9 mouse cellular contexts compared by ENCODE assay signal in genomic region chr5:96333963-96334362, GRCm38 (mm10). TPM values are rescaled to one million over a fixed set of nuclear protein-coding genes. Genes with fewer than 3 reads are reported as not detected.
DNase-seq lines count a peak whose midpoint lies in the region; ATAC-seq and TF ChIP-seq lines count a peak whose summit lies in the region.
"Had no signal": no experiment of that assay in that cellular context is flagged by ENCODE, and none has a peak within 500 bp of the region (broad histone marks: within the 10 kb centered on the region; RNA-seq: fewer than 3 reads in every experiment).

No protein-coding gene starts in this region.

- H3K4me1 ChIP-seq in cerebellum, adult 2 months (ENCODE audit: control insufficient read depth, insufficient read depth, low read length), result no peaks in the 10 kb centered on the region
- no peaks in the 10 kb centered on the region for H3K4me1 ChIP-seq in forebrain, embryonic 15.5 days
- H3K4me1 ChIP-seq: midbrain, embryonic 12.5 days had no signal

- no peak overlapping the region for H3K4me2 ChIP-seq in forebrain, embryonic 15.5 days (replicated peaks)
- H3K4me2 ChIP-seq: midbrain, embryonic 12.5 days had no signal

- H3K9ac ChIP-seq in forebrain, embryonic 15.5 days (replicated peaks), result no peak overlapping the region
- H3K9ac ChIP-seq: midbrain, embryonic 12.5 days had no signal

- WGBS in cerebellum, adult 2 months, result 61% methylated on average over 3 of the region's 3 CpGs
- WGBS in forebrain, embryonic 15.5 days, result 68% methylated on average over 3 of the region's 3 CpGs

- H3K27me3 ChIP-seq in cerebellum, adult 2 months (ENCODE audit: control insufficient read depth, insufficient read depth, low read length), result no peaks in the 10 kb centered on the region
- H3K27me3 ChIP-seq in Patski, result no peaks in the 10 kb centered on the region
- H3K27me3 ChIP-seq in forebrain, embryonic 15.5 days, result no peaks in the 10 kb centered on the region
- H3K27me3 ChIP-seq: midbrain, embryonic 12.5 days had no signal

- peak; percentile 1 for DNase-seq in cerebellum, adult 9-10 months
- no peak for DNase-seq in cerebellum, adult 2 months
- DNase-seq in layer of hippocampus, adult 2 months (ENCODE audit: low spot score in 2 of 2), result peak in 1 of 2 experiments; percentile 31
- DNase-seq in layer of hippocampus, adult 8-10 months (ENCODE audit: low spot score in 2 of 2), result no peak
- DNase-seq in Patski (ENCODE audit: low read depth, low spot score), result no peak
- peak; percentile 34 for DNase-seq in lung, postnatal 10 days
- no peak for DNase-seq in heart, adult 11 months

- no peak overlapping the region for H3K4me3 ChIP-seq in cerebellum, adult 2 months (replicated peaks; ENCODE audit: insufficient read depth, low read depth, low read length)
- H3K4me3 ChIP-seq in layer of hippocampus, adult 2 months, result no peak overlapping the region
- no peak overlapping the region for H3K4me3 ChIP-seq in forebrain, embryonic 15.5 days
- H3K4me3 ChIP-seq: midbrain, embryonic 12.5 days had no signal

- POLR2A ChIA-PET in Patski (lab: Charles Lee), result interaction anchor here (0.6 kb wide), 1 partner anchor 342 kb away, joined by 4 read pairs; no protein-coding TSS in a partner anchor

- TF ChIP-seq POLR2A in cerebellum, adult 2 months (IDR thresholded peaks at IDR 0.05; ENCODE audit: borderline replicate concordance, insufficient read depth, low read length), result no peak

- CTCF ChIA-PET in Patski (lab: Charles Lee), result interaction anchor here (0.9 to 4.0 kb wide), 9 partner anchors 11 to 438 kb away, joined by 3 to 18 read pairs (median 4); no protein-coding TSS in a partner anchor

- ATAC-seq in Patski, result no peak
- ATAC-seq in forebrain, embryonic 15.5 days (replicated peaks), result no peak

- no peaks in the 10 kb centered on the region for H3K9me3 ChIP-seq in forebrain, embryonic 15.5 days
- H3K9me3 ChIP-seq: midbrain, embryonic 12.5 days had no signal

- H3K27ac ChIP-seq in cerebellum, adult 2 months (ENCODE audit: insufficient read depth, low read length), result no peak overlapping the region
- no peak overlapping the region for H3K27ac ChIP-seq in layer of hippocampus, adult 2 months
- no peak overlapping the region for H3K27ac ChIP-seq in forebrain, embryonic 15.5 days (replicated peaks)
- H3K27ac ChIP-seq: midbrain, embryonic 12.5 days had no signal

- in situ Hi-C loops in Patski (cut with MboI; ENCODE audit: low pct_unique_long_range_greater_than_20kb), result loop anchor here (5.0 kb wide), 1 partner anchor 433 kb away; no protein-coding TSS in a partner anchor

- no peak for TF ChIP-seq CTCF in cerebellum, adult 2 months (IDR thresholded peaks at IDR 0.05; ENCODE audit: borderline replicate concordance, insufficient read depth, low read depth, low read length)
- peak; percentile 78 for TF ChIP-seq CTCF in layer of hippocampus, adult 2 months (conservative IDR thresholded peaks at IDR 0.05)
- peak; percentile 57 for TF ChIP-seq CTCF in Patski (IDR thresholded peaks at IDR 0.05)

- no peaks in the 10 kb centered on the region for H3K36me3 ChIP-seq in forebrain, embryonic 15.5 days
- H3K36me3 ChIP-seq: midbrain, embryonic 12.5 days had no signal

RNA-seq across cellular contexts. Expression of gene Fras1, which starts 39.8 kb away (rescaled TPM):
- 1.1 and 1.2 TPM in 2 replicates for polyA plus RNA-seq in cerebellum, adult 2 months (2012; rRNA removed)
- 10 to 100 TPM; 11.6 to 12.4 TPM for total RNA-seq in layer of hippocampus, adult 2 months (2021)
- total RNA-seq in layer of hippocampus, adult 8-10 months (2022), result 10 to 100 TPM; 13.5 to 16.6 (median 15.3) TPM
- polyA plus RNA-seq in Patski (2021), result 2.4 TPM
- 4.4 and 5.1 TPM in 2 replicates for polyA plus RNA-seq in forebrain, embryonic 15.5 days (2015; fragmentation: Nextera tagmentation; extraction: Ambion mirVana)

Comparison
In these comparisons a context has a peak if more than half of its experiments do, and no peak if none do; other contexts are left out.
1. DNase-seq: peak in cerebellum, adult 9-10 months (single experiment) and lung, postnatal 10 days (single experiment); none in cerebellum, adult 2 months (0 of 2), layer of hippocampus, adult 8-10 months (0 of 2), Patski (single experiment) and heart, adult 11 months (single experiment).